Mouse (Mus musculus): ENCODE results near the gene Dusp16. TPM values are rescaled to one million over a fixed set of nuclear protein-coding genes. Genes with fewer than 3 reads are reported as not detected.

Gene Dusp16
- polyA plus RNA-seq, 1 experiment from 2014 or later: 12.9 TPM

- H3K36me3 ChIP-seq: no peaks in the 10 kb centered on the region
- H3K27ac ChIP-seq: no peak overlapping the region
- H3K4me2 ChIP-seq (replicated peaks): no peak overlapping the region
- no peaks in the 10 kb centered on the region for H3K27me3 ChIP-seq
- no peak overlapping the region for H3K4me3 ChIP-seq
- no peaks in the 10 kb centered on the region for H3K4me1 ChIP-seq
- H3K9ac ChIP-seq: no peak overlapping the region
- H3K9me3 ChIP-seq (replicated peaks): no peaks in the 10 kb centered on the region
- ATAC-seq (ENCODE audit: low FRiP score): no peak
- 91% methylated on average over 11 of the region's 11 CpGs for WGBS
These were observed 15.4 kb upstream of the Dusp16 start for GRCm38 (mm10) chr6:134807794-134808193.

- no peak for ATAC-seq (ENCODE audit: low FRiP score)
- 100% methylated on average over 1 of the region's 2 CpGs for WGBS
- Histone ChIP-seq H3K27ac (no peak overlapping the region), H3K4me1 (no peaks in the 10 kb centered on the region), H3K4me2 (replicated peaks) (no peak overlapping the region), H3K27me3 (no peaks in the 10 kb centered on the region), H3K36me3 (no peaks in the 10 kb centered on the region), H3K9ac (no peak overlapping the region), H3K9me3 (replicated peaks) (no peaks in the 10 kb centered on the region), H3K4me3 (no peak overlapping the region)
These were observed 14.7 kb upstream of the Dusp16 start for GRCm38 (mm10) chr6:134807091-134807490.

GRCm38 (mm10) chr6:134806130-134806529 lies 13.7 kb upstream of the Dusp16 start:
- Histone ChIP-seq H3K27ac (no peak overlapping the region), H3K9ac (no peak overlapping the region), H3K4me2 (replicated peaks) (no peak overlapping the region), H3K27me3 (no peaks in the 10 kb centered on the region), H3K36me3 (no peaks in the 10 kb centered on the region), H3K4me3 (no peak overlapping the region), H3K4me1 (no peaks in the 10 kb centered on the region), H3K9me3 (replicated peaks) (no peaks in the 10 kb centered on the region)
- WGBS: 90% methylated on average over 6 of the region's 6 CpGs
- no peak for ATAC-seq (ENCODE audit: low FRiP score)

GRCm38 (mm10) chr6:134804736-134805277 lies 12.4 kb upstream of the Dusp16 start:
- Histone ChIP-seq H3K4me1 (no peaks in the 10 kb centered on the region), H3K27me3 (no peaks in the 10 kb centered on the region), H3K4me2 (replicated peaks) (no peak overlapping the region), H3K27ac (no peak overlapping the region), H3K36me3 (no peaks in the 10 kb centered on the region), H3K4me3 (no peak overlapping the region), H3K9ac (no peak overlapping the region), H3K9me3 (replicated peaks) (no peaks in the 10 kb centered on the region)
- 77% methylated on average over 5 of the region's 5 CpGs for WGBS
- ATAC-seq (ENCODE audit: low FRiP score): no peak

GRCm38 (mm10) chr6:134802641-134803043 lies 10.2 kb upstream of the Dusp16 start:
- no peak for ATAC-seq (ENCODE audit: low FRiP score)
- no peaks in the 10 kb centered on the region for H3K9me3 ChIP-seq (replicated peaks)
- WGBS: 78% methylated on average over 9 of the region's 9 CpGs

GRCm38 (mm10) chr6:134801483-134801882 lies 9.1 kb upstream of the Dusp16 start:
- 81% methylated on average over 1 of the region's 1 CpGs for WGBS
- H3K36me3 ChIP-seq: no peaks in the 10 kb centered on the region
- no peak overlapping the region for H3K4me3 ChIP-seq
- no peak for ATAC-seq (ENCODE audit: low FRiP score)
- no peaks in the 10 kb centered on the region for H3K27me3 ChIP-seq
- no peak overlapping the region for H3K27ac ChIP-seq
- no peak overlapping the region for H3K4me2 ChIP-seq (replicated peaks)
- H3K9me3 ChIP-seq (replicated peaks): no peaks in the 10 kb centered on the region
- no peak overlapping the region for H3K9ac ChIP-seq
- no peaks in the 10 kb centered on the region for H3K4me1 ChIP-seq

More at GRCm38 (mm10) chr6:134802641-134803043, 10.2 kb upstream of the Dusp16 start:
- Histone ChIP-seq H3K27me3 (no peaks in the 10 kb centered on the region), H3K27ac (no peak overlapping the region), H3K36me3 (no peaks in the 10 kb centered on the region), H3K9ac (no peak overlapping the region), H3K4me1 (no peaks in the 10 kb centered on the region), H3K4me2 (replicated peaks) (no peak overlapping the region), H3K4me3 (no peak overlapping the region)

- Histone ChIP-seq H3K27me3 (peaks cover 6% of the 10 kb centered on the region; the same call in 1 of the 2 replicates), H3K4me3 (no peak overlapping the region), H3K9ac (no peak overlapping the region), H3K27ac (no peak overlapping the region), H3K4me1 (0 out of 2 replicates have a peak, but pooled peaks cover under 1% of the 10 kb centered on the region), H3K36me3 (no peaks in the 10 kb centered on the region), H3K4me2 (replicated peaks) (no peak overlapping the region), H3K9me3 (replicated peaks) (no peaks in the 10 kb centered on the region)
- 87% methylated on average over 10 of the region's 10 CpGs for WGBS
- ATAC-seq (ENCODE audit: low FRiP score): no peak
These were observed 3.9 kb upstream of the Dusp16 start for GRCm38 (mm10) chr6:134796297-134796696.

GRCm38 (mm10) chr6:134793911-134794520 lies 1.6 kb upstream of the Dusp16 start:
- Histone ChIP-seq H3K27me3 (peaks cover 6% of the 10 kb centered on the region; the same call in 1 of the 2 replicates), H3K27ac (no peak overlapping the region), H3K9me3 (replicated peaks) (no peaks in the 10 kb centered on the region), H3K4me2 (replicated peaks) (peak overlapping the region; percentile 41), H3K9ac (no peak overlapping the region), H3K36me3 (no peaks in the 10 kb centered on the region), H3K4me3 (peak overlapping the region; percentile 5; the same call in 1 of the 2 replicates), H3K4me1 (peaks cover 8% of the 10 kb centered on the region)
- WGBS: 15% methylated on average over 21 of the region's 21 CpGs
- no peak for ATAC-seq (ENCODE audit: low FRiP score)

GRCm38 (mm10) chr6:134793046-134793806 lies 801 bp upstream of the Dusp16 start:
- peak; percentile 27; the same call in 1 of the 2 replicates for ATAC-seq (ENCODE audit: low FRiP score)
- Histone ChIP-seq H3K4me2 (replicated peaks) (peak overlapping the region; percentile 59), H3K9me3 (replicated peaks) (no peaks in the 10 kb centered on the region), H3K4me3 (peak overlapping the region; percentile 68), H3K27me3 (peaks cover 6% of the 10 kb centered on the region; the same call in 1 of the 2 replicates), H3K27ac (no peak overlapping the region), H3K4me1 (peaks cover 8% of the 10 kb centered on the region), H3K9ac (peak overlapping the region; percentile 84), H3K36me3 (no peaks in the 10 kb centered on the region)
- 39% methylated on average over 21 of the region's 21 CpGs for WGBS

- peak overlapping the region; percentile 68 for H3K4me3 ChIP-seq
- no peaks in the 10 kb centered on the region for H3K9me3 ChIP-seq (replicated peaks)
- ATAC-seq (ENCODE audit: low FRiP score): peak; percentile 26
- peak overlapping the region; percentile 84 for H3K9ac ChIP-seq
- WGBS: 2% methylated on average over 38 of the region's 46 CpGs
- peak overlapping the region; percentile 86; the same call in 1 of the 2 replicates for H3K27ac ChIP-seq
- H3K36me3 ChIP-seq: no peaks in the 10 kb centered on the region
- H3K27me3 ChIP-seq: peaks cover 6% of the 10 kb centered on the region; the same call in 1 of the 2 replicates
- peak overlapping the region; percentile 59 for H3K4me2 ChIP-seq (replicated peaks)
- peaks cover 8% of the 10 kb centered on the region for H3K4me1 ChIP-seq
These were observed 940 bp downstream of the Dusp16 start for GRCm38 (mm10) chr6:134791251-134792118.

GRCm38 (mm10) chr6:134789100-134789499 lies 3.3 kb downstream of the Dusp16 start:
- Histone ChIP-seq H3K9me3 (replicated peaks) (no peaks in the 10 kb centered on the region), H3K4me2 (replicated peaks) (no peak overlapping the region), H3K4me1 (peaks cover 8% of the 10 kb centered on the region), H3K9ac (no peak overlapping the region), H3K36me3 (no peaks in the 10 kb centered on the region), H3K27me3 (peaks cover 6% of the 10 kb centered on the region; the same call in 1 of the 2 replicates), H3K4me3 (no peak overlapping the region), H3K27ac (no peak overlapping the region)
- 78% methylated on average over 6 of the region's 6 CpGs for WGBS
- ATAC-seq (ENCODE audit: low FRiP score): no peak

GRCm38 (mm10) chr6:134786426-134786825 lies 6.0 kb downstream of the Dusp16 start:
- H3K4me3 ChIP-seq: no peak overlapping the region
- no peaks in the 10 kb centered on the region for H3K36me3 ChIP-seq
- H3K4me1 ChIP-seq: peaks cover 8% of the 10 kb centered on the region
- H3K27me3 ChIP-seq: no peaks in the 10 kb centered on the region
- ATAC-seq (ENCODE audit: low FRiP score): no peak
- H3K27ac ChIP-seq: no peak overlapping the region
- no peak overlapping the region for H3K4me2 ChIP-seq (replicated peaks)
- no peaks in the 10 kb centered on the region for H3K9me3 ChIP-seq (replicated peaks)
- WGBS: 80% methylated on average over 3 of the region's 3 CpGs
- no peak overlapping the region for H3K9ac ChIP-seq

Data from hindbrain, embryonic 12.5 days (tissue).